Mouse (Mus musculus) heart, adult 2 months (tissue): ENCODE measurements around the gene Slc22a16.

Experiments used
- CTCF ChIP-seq: fragments of 200-600 bp; IDR thresholded peaks from 2 replicates; pipeline ENCODE4 v1.8.1; 2022; ENCODE audit warnings: antibody characterized with exemption, mild to moderate bottlenecking, moderate library complexity
- EP300 ChIP-seq: fragments of 200-500 bp; IDR thresholded peaks from 2 replicates; pipeline ENCODE4 v1.6.1; 2011; ENCODE audit warnings: low read depth, low read length, control low read depth; ENCODE audit not compliant: insufficient read depth
- POLR2A ChIP-seq: fragments of 200-500 bp; IDR thresholded peaks from 2 replicates; pipeline ENCODE4 v1.6.1; 2011; ENCODE audit warnings: mild to moderate bottlenecking, low read depth, low read length, control low read depth; ENCODE audit not compliant: insufficient read depth

DNA sequence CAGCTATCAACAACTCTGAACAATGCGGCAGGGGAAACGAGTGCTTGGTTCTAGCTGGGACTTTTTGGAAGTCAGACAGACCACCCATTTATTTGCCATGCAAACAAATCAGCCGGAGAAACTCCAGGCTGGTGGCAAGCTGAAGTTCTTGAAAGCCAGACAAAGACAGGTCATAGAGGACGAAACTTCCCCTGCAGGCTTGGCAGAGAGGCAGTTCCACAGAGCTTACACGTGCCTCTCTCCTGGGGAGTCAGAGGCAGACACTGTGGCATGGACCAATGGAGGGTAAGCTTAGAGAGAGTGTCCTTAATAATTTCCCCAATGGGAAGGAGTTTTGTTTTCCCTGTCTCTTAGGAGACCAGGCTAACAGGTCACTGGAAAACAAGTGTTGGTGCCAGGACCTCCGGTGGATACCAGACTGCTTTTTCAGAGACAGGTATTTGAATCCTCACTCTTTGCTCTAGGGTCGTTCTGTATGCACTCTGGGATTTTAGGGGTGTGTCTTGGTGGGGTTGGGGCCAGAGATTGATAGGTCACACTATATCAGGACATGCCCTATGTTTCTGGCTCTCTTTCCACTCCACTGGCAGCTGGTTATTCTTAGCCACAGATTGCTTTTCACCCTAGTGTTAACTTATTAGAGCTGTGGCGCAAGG lies 59.6 kb downstream of the Slc22a16 start, which contains the start of gene Ddo:
- TF ChIP-seq CTCF (no peak), POLR2A (0 out of 2 replicates have a peak, but pooled peaks have one; percentile 11), EP300 (peak; percentile 36; the same call in 1 of the 2 replicates)
